Mouse (Mus musculus): ENCODE data around the gene Ndfip2. TPM values are rescaled to one million over a fixed set of nuclear protein-coding genes. Genes with fewer than 3 reads are reported as not detected.

The Ndfip2 gene
- polyA plus RNA-seq, 1 experiment from 2014 or later = 106 TPM

DNA sequence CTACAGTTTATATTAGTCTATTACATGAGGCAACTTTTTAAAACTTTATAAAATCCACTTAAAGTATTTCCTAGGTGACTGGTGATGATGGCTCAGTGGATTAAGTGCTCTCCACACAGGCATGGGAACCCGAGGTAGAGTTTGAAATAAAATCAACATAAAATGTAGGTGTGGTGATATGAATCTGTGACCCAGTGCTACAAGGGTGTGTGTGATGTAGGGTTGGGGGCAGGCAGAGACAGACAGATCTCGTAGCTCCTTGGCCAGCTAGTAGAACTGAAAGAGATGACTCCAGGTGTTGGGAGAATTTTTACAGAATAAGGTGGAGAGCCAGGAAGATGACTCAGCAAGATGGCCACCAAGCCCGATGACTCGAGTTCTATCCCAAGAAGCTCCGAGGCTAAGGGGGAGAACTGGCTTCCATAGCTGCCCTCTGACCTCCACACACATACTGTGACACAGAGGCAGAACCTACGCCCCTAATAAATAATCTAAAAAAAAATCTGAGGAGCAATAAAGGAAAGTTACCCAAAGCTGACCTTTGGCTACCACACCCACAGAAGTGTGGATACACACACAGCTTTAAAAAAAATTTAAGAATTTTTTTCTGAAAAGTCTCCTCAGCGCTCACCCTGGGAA lies 14.4 kb upstream of the Ndfip2 start:
- no peak overlapping the region for H3K4me2 ChIP-seq (ENCODE audit: low read length)
- ATAC-seq = no peak
- no peak overlapping the region for H3K27ac ChIP-seq (ENCODE audit: low read length)
- H3K4me3 ChIP-seq (ENCODE audit: low read depth, low read length) = no peak overlapping the region
- no peaks in the 10 kb centered on the region for H3K9me3 ChIP-seq (replicated peaks; ENCODE audit: control insufficient read depth, low read length, poor library complexity, severe bottlenecking)
- H3K36me3 ChIP-seq (ENCODE audit: control insufficient read depth, insufficient read depth, low read length) = no peaks in the 10 kb centered on the region
- no peaks in the 10 kb centered on the region for H3K27me3 ChIP-seq (ENCODE audit: control insufficient read depth, insufficient read depth, low read depth, low read length)
- 86% methylated on average over 7 of the region's 7 CpGs for WGBS
- H3K9ac ChIP-seq (ENCODE audit: low read depth, low read length) = no peak overlapping the region
- no peaks in the 10 kb centered on the region for H3K4me1 ChIP-seq (ENCODE audit: control insufficient read depth, insufficient read depth, low read length)

DNA sequence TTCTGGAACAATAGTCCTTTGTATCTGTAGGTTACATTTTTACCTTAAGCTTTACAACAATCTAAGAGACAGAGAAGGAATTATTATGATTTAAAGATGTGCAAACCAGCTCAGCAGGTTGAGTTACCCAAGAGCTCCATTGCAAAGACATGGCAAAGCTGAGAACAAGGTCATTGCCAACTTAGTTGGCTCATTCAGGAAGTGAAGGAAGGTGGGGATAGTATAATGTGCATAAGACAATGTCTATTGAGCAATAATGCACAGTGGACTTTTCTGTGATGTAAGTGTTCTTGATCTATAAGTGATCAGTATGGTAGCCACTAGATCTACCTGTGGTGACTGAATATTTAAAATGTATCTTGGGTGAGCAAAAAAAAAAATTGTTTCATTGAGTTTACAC lies 7.3 kb upstream of the Ndfip2 start:
- H3K9ac ChIP-seq (ENCODE audit: low read depth, low read length) = no peak overlapping the region
- no peaks in the 10 kb centered on the region for H3K9me3 ChIP-seq (replicated peaks; ENCODE audit: control insufficient read depth, low read length, poor library complexity, severe bottlenecking)
- no peaks in the 10 kb centered on the region for H3K4me1 ChIP-seq (ENCODE audit: control insufficient read depth, insufficient read depth, low read length)
- H3K36me3 ChIP-seq (ENCODE audit: control insufficient read depth, insufficient read depth, low read length) = no peaks in the 10 kb centered on the region
- no peak overlapping the region for H3K4me2 ChIP-seq (ENCODE audit: low read length)
- no peak overlapping the region for H3K27ac ChIP-seq (ENCODE audit: low read length)
- no peak overlapping the region for H3K4me3 ChIP-seq (ENCODE audit: low read depth, low read length)
- ATAC-seq = no peak
- H3K27me3 ChIP-seq (ENCODE audit: control insufficient read depth, insufficient read depth, low read depth, low read length) = no peaks in the 10 kb centered on the region

DNA sequence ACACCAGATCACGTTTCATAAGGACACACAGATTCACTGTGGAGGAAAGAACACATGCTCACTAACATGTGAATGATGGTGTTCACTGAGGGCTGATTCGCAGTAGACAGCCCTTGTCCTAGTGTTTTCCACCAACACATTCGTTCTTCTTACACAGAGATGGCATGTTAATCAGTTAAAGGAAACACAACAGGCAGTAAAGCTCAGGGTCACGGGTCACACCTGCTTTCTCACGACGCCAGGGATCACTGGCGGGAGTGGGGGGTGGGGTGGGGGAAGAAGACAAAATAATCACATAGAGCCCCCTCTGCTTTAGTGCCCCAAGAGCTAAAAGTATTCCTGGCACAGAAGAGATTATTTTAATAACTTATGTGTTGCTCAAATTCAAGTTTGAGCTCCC lies 5.1 kb upstream of the Ndfip2 start:
- no peak overlapping the region for H3K4me3 ChIP-seq (ENCODE audit: low read depth, low read length)
- WGBS = 29% methylated on average over 7 of the region's 7 CpGs
- no peaks in the 10 kb centered on the region for H3K27me3 ChIP-seq (ENCODE audit: control insufficient read depth, insufficient read depth, low read depth, low read length)
- no peaks in the 10 kb centered on the region for H3K4me1 ChIP-seq (ENCODE audit: control insufficient read depth, insufficient read depth, low read length)
- no peak overlapping the region for H3K27ac ChIP-seq (ENCODE audit: low read length)
- H3K9me3 ChIP-seq (replicated peaks; ENCODE audit: control insufficient read depth, low read length, poor library complexity, severe bottlenecking) = no peaks in the 10 kb centered on the region
- no peak for ATAC-seq
- no peak overlapping the region for H3K4me2 ChIP-seq (ENCODE audit: low read length)
- no peak overlapping the region for H3K9ac ChIP-seq (ENCODE audit: low read depth, low read length)
- H3K36me3 ChIP-seq (ENCODE audit: control insufficient read depth, insufficient read depth, low read length) = no peaks in the 10 kb centered on the region

DNA sequence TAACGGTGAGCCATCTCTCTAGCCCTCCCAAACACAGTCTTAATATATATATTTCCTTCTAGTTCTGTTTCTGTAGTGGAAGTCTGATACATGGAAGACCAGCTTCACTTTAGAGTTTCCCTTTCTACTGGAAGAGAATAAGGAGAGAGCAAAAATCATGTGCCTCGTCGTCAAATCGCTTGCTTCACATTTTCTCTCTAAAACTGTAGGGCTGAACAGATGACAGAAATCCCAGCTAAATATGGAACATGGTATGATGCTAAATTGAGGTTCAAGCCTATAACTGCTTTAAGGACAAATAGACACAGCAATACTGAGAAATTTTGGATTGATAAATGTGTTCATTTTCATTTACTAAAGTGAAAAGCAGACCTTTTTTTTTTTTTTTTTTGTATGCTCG lies 4.0 kb upstream of the Ndfip2 start:
- H3K9ac ChIP-seq (ENCODE audit: low read depth, low read length) = no peak overlapping the region
- no peak overlapping the region for H3K4me3 ChIP-seq (ENCODE audit: low read depth, low read length)
- no peaks in the 10 kb centered on the region for H3K36me3 ChIP-seq (ENCODE audit: control insufficient read depth, insufficient read depth, low read length)
- ATAC-seq = no peak
- no peaks in the 10 kb centered on the region for H3K9me3 ChIP-seq (replicated peaks; ENCODE audit: control insufficient read depth, low read length, poor library complexity, severe bottlenecking)
- 90% methylated on average over 5 of the region's 5 CpGs for WGBS
- no peak overlapping the region for H3K27ac ChIP-seq (ENCODE audit: low read length)
- H3K4me2 ChIP-seq (ENCODE audit: low read length) = no peak overlapping the region
- H3K27me3 ChIP-seq (ENCODE audit: control insufficient read depth, insufficient read depth, low read depth, low read length) = no peaks in the 10 kb centered on the region
- H3K4me1 ChIP-seq (ENCODE audit: control insufficient read depth, insufficient read depth, low read length) = no peaks in the 10 kb centered on the region

DNA sequence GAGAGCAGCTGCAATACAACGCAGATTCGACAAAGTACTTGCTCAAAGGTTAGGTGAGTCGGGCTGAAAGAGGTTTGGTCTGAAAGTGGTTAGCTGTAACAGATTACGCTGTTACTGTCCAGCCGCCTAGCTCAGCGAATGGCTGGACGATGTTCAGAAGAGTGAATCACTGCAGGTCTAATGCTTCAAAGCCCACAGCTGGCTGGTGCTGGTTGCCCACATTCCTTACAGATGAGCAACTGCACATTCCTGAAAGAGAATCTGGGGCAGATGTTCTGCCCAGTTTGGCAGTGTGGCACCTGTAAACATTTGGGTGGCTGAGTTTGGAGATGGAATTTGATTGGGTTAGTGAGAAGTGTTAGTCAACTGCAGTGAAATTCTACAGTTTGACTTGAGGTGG lies 2.8 kb upstream of the Ndfip2 start:
- WGBS = 87% methylated on average over 7 of the region's 7 CpGs
- no peak overlapping the region for H3K4me3 ChIP-seq (ENCODE audit: low read depth, low read length)
- H3K4me2 ChIP-seq (ENCODE audit: low read length) = no peak overlapping the region
- no peaks in the 10 kb centered on the region for H3K36me3 ChIP-seq (ENCODE audit: control insufficient read depth, insufficient read depth, low read length)
- H3K4me1 ChIP-seq (ENCODE audit: control insufficient read depth, insufficient read depth, low read length) = peaks cover 3% of the 10 kb centered on the region
- ATAC-seq = no peak
- no peaks in the 10 kb centered on the region for H3K9me3 ChIP-seq (replicated peaks; ENCODE audit: control insufficient read depth, low read length, poor library complexity, severe bottlenecking)
- H3K9ac ChIP-seq (ENCODE audit: low read depth, low read length) = no peak overlapping the region
- H3K27ac ChIP-seq (ENCODE audit: low read length) = no peak overlapping the region
- H3K27me3 ChIP-seq (ENCODE audit: control insufficient read depth, insufficient read depth, low read depth, low read length) = no peaks in the 10 kb centered on the region

DNA sequence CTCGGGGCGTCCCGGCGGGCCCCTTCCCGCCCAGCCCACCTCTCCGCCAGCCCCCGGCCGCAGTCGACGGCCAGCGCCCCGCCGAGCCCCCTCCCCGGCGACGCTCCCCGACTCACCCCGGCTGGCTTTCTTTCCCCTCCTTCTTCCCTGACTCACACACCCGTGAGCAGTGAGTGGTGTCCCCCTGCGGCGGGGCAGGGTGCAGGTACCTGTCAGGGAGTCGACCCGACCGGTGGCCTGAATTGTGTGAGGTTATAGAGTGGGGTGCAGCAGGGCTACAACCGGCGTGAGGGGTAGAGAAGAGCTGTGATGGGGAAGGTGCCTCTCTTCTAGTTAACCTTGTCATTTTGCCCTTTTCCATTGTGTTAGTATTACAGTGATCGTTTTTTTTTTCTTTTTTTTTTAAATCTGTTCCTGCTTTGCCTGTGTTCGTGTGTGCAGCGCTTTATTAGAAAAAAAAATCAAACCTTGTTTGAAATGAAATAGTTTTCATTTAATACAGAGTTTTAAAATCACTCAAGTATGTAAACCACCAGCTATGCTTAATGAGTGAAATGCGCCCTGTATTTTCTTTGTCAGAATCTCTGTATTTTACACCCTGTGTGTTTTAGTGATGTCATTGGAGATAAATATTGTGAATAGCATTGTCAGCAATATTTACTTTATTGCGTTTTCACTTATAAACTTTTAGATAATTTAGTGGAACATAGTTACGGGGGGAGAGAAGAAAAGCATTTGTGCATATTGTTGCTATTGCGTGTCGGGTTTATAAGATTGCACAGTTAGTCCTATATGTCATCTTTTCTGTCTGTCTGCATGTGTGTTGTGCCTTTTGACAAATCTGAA lies 885 bp downstream of the Ndfip2 start:
- H3K4me1 ChIP-seq (ENCODE audit: control insufficient read depth, insufficient read depth, low read length) = peaks cover 9% of the 10 kb centered on the region
- peak overlapping the region; percentile 57 for H3K4me2 ChIP-seq (ENCODE audit: low read length)
- peak; percentile 81 for ATAC-seq
- no peaks in the 10 kb centered on the region for H3K36me3 ChIP-seq (ENCODE audit: control insufficient read depth, insufficient read depth, low read length)
- peak overlapping the region; percentile 97 for H3K4me3 ChIP-seq (ENCODE audit: low read depth, low read length)
- H3K27ac ChIP-seq (ENCODE audit: low read length) = peak overlapping the region; percentile 91
- H3K27me3 ChIP-seq (ENCODE audit: control insufficient read depth, insufficient read depth, low read depth, low read length) = no peaks in the 10 kb centered on the region
- 7% methylated on average over 33 of the region's 34 CpGs for WGBS
- no peaks in the 10 kb centered on the region for H3K9me3 ChIP-seq (replicated peaks; ENCODE audit: control insufficient read depth, low read length, poor library complexity, severe bottlenecking)
- H3K9ac ChIP-seq (ENCODE audit: low read depth, low read length) = peak overlapping the region; percentile 97

DNA sequence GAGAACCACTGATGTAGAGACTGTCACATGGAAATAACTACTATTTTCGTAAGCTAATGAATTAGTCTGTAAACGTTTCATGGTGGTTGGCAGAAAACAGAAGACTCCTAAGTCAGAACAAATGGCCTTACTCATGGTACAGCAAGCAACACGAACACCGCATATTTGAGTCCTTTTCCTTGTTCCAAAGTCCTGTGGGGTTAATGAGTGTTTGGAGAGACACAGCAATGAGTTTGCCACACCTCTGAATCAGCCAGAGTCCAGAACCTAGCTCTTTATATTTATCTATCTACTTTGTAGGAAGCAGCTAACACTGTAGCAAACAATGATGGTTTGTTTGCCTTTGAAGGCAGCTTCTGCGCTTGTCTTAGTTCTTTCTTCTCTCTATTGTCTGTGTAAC lies 4.5 kb downstream of the Ndfip2 start:
- 68% methylated on average over 5 of the region's 5 CpGs for WGBS
- no peak for ATAC-seq

DNA sequence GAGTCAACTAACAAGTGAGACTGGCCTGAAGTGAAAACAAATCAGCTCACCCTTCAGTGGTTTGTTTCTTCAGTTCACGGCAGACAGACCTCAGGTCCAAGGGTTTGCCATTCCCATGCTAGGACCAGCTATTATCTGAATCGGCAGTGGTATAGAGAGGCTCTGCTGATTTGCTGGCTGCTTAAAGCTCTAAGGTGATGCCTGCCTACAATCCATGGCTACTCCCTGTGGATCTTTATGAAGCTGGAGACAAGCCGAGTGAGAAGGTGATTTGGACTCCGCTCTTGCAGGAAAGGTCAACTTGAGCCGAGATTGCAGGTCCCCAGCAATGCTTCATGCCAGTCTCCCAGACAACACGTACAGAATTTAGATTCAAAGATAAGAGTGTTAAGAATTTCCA lies 8.7 kb downstream of the Ndfip2 start:
- no peak overlapping the region for H3K4me2 ChIP-seq (ENCODE audit: low read length)
- WGBS = 75% methylated on average over 6 of the region's 6 CpGs
- H3K4me1 ChIP-seq (ENCODE audit: control insufficient read depth, insufficient read depth, low read length) = peaks cover 2% of the 10 kb centered on the region; the same call in 1 of the 2 replicates
- no peak overlapping the region for H3K27ac ChIP-seq (ENCODE audit: low read length)
- H3K27me3 ChIP-seq (ENCODE audit: control insufficient read depth, insufficient read depth, low read depth, low read length) = no peaks in the 10 kb centered on the region
- no peak for ATAC-seq
- H3K9me3 ChIP-seq (replicated peaks; ENCODE audit: control insufficient read depth, low read length, poor library complexity, severe bottlenecking) = no peaks in the 10 kb centered on the region
- no peak overlapping the region for H3K9ac ChIP-seq (ENCODE audit: low read depth, low read length)
- no peak overlapping the region for H3K4me3 ChIP-seq (ENCODE audit: low read depth, low read length)
- no peaks in the 10 kb centered on the region for H3K36me3 ChIP-seq (ENCODE audit: control insufficient read depth, insufficient read depth, low read length)

More for the DNA sequence above, 4.5 kb downstream of the Ndfip2 start:
- Histone ChIP-seq H3K27me3 (ENCODE audit: control insufficient read depth, insufficient read depth, low read depth, low read length) (no peaks in the 10 kb centered on the region), H3K4me1 (ENCODE audit: control insufficient read depth, insufficient read depth, low read length) (peaks cover 9% of the 10 kb centered on the region), H3K4me3 (ENCODE audit: low read depth, low read length) (no peak overlapping the region), H3K27ac (ENCODE audit: low read length) (no peak overlapping the region), H3K9ac (ENCODE audit: low read depth, low read length) (no peak overlapping the region), H3K4me2 (ENCODE audit: low read length) (no peak overlapping the region), H3K36me3 (ENCODE audit: control insufficient read depth, insufficient read depth, low read length) (no peaks in the 10 kb centered on the region), H3K9me3 (replicated peaks; ENCODE audit: control insufficient read depth, low read length, poor library complexity, severe bottlenecking) (no peaks in the 10 kb centered on the region)

DNA sequence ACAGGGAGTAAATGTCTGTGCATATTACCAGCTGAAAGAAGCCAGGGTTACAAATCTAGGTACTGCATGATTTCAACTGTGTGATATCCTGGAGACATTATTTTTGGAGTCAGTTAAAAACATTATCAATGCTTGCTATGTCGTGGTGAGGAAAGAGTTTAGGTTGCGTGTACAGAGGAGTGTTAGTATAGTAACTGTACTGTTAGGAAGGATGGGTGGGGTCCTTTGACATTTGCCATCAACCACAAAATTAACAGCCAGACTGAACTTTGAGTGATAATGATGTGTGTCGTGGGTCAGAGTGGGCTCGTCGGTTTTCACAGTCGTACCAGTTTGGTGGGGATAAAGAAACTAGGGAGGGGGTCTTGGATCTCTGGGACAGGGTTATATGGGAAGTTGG lies 13.7 kb downstream of the Ndfip2 start:
- 92% methylated on average over 6 of the region's 6 CpGs for WGBS

More for the DNA sequence above, 13.7 kb downstream of the Ndfip2 start:
- H3K4me1 ChIP-seq (ENCODE audit: control insufficient read depth, insufficient read depth, low read length) = no peaks in the 10 kb centered on the region; the same call in 1 of the 2 replicates
- no peak overlapping the region for H3K4me2 ChIP-seq (ENCODE audit: low read length)
- H3K27ac ChIP-seq (ENCODE audit: low read length) = no peak overlapping the region
- H3K9ac ChIP-seq (ENCODE audit: low read depth, low read length) = no peak overlapping the region
- no peaks in the 10 kb centered on the region for H3K9me3 ChIP-seq (replicated peaks; ENCODE audit: control insufficient read depth, low read length, poor library complexity, severe bottlenecking)
- no peak for ATAC-seq
- no peak overlapping the region for H3K4me3 ChIP-seq (ENCODE audit: low read depth, low read length)
- no peaks in the 10 kb centered on the region for H3K27me3 ChIP-seq (ENCODE audit: control insufficient read depth, insufficient read depth, low read depth, low read length)
- no peaks in the 10 kb centered on the region for H3K36me3 ChIP-seq (ENCODE audit: control insufficient read depth, insufficient read depth, low read length)

All from midbrain, embryonic 16.5 days (tissue).